Mouse (Mus musculus) urinary bladder, postnatal 4 days (tissue): ENCODE measurements around the gene Tmem107.

Source experiments
- DNase-seq, 2 experiments: peaks; one replicate each; pipeline ENCODE4 v3.0.0; 2021 to 2022; ENCODE audit warnings: low spot score in 2 of 2

Gene Tmem107

GRCm38 (mm10) chr11:69105796-69106195 is 35.2 kb downstream of the Tmem107 start:
- no peak for DNase-seq

GRCm38 (mm10) chr11:69106299-69106698 is 35.7 kb downstream of the Tmem107 start:
- DNase-seq, result no peak

DNA sequence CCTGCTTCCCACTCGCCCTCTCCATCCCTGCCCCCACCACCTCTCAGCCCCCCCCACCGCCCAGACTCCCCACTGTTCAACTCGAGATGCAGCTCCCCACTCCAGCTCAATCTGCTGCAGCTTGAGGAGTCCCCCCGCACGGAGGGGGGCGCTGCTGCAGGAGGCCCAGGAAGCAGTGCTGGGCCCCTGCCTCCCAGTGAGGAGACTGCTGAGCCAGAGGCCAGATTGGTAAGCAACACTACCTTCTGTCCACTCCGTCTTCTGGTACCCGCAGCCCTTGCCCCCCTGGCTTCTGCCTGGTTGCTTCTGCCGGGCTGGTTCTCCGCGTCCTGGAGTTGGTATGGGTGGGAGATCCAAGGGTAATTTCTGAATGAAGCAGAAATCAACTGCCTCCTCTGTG is 36.2 kb downstream of the Tmem107 start:
- DNase-seq, result no peak

DNA sequence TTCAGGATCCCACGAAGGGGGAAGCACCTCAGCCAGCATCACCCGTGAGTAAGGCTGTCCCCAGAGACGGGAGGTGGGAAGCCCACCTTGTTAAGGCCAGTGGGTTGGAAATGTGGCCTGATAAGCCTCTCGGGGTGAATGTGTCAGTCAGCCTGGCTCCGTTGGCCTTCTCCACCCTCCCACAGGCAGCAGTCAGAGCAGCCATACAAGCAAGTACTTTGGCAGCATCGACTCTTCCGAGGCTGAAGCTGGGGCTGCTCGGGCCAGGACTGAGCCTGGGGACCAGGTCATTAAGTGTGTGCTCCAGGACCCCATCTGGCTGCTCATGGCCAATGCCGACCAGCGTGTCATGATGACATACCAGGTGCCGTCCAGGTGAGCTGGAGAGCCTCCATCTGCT is 37.1 kb downstream of the Tmem107 start:
- no peak for DNase-seq

- no peak for DNase-seq
Observed at GRCm38 (mm10) chr11:69108223-69108622, 37.6 kb downstream of the Tmem107 start.

GRCm38 (mm10) chr11:69109032-69109900 is 38.7 kb downstream of the Tmem107 start:
- DNase-seq, result no peak

- DNase-seq, result peak; percentile 87 to 98
Observed at GRCm38 (mm10) chr11:69110319-69111046, 39.9 kb downstream of the Tmem107 start.

DNA sequence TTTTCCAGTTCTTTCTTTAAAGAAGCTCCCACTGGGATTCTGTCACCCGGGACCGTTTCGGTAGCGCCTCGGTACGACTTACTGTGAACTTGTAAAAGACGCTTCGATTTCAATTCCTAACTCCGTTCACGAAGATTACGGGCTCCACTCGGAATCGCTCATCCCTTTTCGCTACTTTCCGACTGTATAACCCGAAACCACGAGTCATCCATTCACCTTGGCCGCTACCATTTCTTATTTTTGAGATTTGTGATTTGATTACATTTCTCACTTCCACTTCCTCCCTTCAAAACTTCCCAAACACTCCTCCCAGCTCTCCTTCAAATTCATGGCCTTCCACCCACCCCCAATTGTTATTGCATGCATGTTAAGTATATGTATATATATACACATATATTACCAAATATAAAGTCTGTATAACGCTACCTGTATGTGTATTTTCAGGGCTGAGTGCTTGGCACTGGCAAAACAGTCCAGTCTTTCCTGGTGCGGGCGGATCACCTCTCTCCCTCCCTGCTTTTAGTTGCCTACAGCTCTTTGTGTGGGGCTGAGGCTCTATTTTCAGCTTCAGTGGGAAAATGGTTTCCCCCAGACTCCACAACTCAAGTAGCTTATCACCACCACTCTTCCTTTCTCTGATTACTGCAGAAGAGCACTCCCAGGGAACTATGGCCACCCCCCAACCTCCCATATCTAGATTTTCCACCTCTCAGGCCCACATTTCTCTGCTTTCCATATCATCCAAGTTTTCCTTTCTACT is 40.6 kb downstream of the Tmem107 start:
- DNase-seq, result no peak

GRCm38 (mm10) chr11:69111865-69112264 is 41.3 kb downstream of the Tmem107 start:
- no peak for DNase-seq

DNA sequence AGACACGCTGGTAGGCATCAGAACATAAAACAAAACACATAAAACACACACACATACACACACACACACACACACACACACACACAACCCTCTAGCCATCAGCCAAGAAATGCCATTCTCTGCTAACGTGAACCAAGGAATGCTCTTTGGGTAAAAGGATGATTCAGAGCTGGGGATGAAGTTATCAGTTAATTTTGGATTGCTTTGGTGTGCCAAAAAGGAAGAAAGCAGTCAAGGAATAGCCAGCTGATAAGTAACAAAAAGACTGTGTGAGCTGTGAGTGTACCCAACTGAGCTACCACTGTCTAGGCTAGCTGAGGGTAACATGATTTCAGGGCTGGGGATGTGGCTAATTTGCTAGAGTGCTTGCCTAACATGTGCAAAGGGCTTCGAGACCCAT is 43.4 kb downstream of the Tmem107 start:
- no peak for DNase-seq

- DNase-seq, result no peak
Observed at GRCm38 (mm10) chr11:69114621-69115020, 44.0 kb downstream of the Tmem107 start.

- DNase-seq, result no peak
Observed at GRCm38 (mm10) chr11:69116843-69117242, 46.2 kb downstream of the Tmem107 start.

- peak in 1 of 2 experiments; percentile 60 for DNase-seq
Observed at GRCm38 (mm10) chr11:69117737-69118695, 47.4 kb downstream of the Tmem107 start.

- DNase-seq, result peak; percentile 72 to 80
Observed at GRCm38 (mm10) chr11:69118765-69119164, 48.2 kb downstream of the Tmem107 start.

- no peak for DNase-seq
Observed at GRCm38 (mm10) chr11:69119446-69120155, 49.0 kb downstream of the Tmem107 start.

DNA sequence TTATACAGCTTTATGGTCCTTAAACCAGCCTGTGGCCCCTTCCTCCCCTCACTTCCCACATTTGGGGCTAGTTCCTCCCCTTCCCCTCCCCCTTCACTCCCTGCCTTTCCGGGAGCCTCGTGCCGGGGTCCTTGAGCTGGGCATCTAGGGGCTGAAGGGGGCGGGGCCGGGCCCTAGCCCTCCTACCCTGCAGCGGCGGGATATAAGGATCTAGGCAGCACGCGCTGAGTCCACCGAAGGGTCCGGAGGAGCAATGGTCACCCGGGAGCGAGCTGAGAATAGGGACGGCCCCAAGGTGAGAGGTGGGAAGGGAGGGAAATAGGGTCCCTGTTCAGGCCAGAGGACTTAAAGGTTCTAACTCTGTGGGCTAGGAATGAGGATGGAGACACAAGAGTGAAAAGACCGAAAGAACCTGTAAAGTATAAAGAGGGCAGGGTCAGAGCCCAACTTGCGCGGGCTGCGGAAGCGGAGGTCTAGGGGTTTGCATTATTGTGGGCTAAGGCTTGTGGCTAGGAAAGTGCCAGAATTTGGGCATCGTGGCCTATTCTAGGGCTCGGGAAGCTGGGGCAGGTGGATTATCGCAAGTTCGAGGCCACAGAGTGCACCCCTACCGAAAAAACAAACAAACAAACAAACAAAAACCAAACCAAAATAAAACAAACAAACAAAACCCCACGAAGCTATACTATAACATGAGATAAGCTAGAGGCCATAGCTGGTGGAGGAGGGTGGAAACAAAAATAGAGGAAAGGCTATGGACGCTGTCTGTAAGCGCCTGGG is 49.8 kb downstream of the Tmem107 start, which contains the start of gene Hes7:
Gene Hes7 (plus strand): TSS at position 184 of the 780 bp plus-strand sequence.
- no peak for DNase-seq

- no peak for DNase-seq
Observed at GRCm38 (mm10) chr11:69121001-69121740, 50.6 kb downstream of the Tmem107 start.

DNA sequence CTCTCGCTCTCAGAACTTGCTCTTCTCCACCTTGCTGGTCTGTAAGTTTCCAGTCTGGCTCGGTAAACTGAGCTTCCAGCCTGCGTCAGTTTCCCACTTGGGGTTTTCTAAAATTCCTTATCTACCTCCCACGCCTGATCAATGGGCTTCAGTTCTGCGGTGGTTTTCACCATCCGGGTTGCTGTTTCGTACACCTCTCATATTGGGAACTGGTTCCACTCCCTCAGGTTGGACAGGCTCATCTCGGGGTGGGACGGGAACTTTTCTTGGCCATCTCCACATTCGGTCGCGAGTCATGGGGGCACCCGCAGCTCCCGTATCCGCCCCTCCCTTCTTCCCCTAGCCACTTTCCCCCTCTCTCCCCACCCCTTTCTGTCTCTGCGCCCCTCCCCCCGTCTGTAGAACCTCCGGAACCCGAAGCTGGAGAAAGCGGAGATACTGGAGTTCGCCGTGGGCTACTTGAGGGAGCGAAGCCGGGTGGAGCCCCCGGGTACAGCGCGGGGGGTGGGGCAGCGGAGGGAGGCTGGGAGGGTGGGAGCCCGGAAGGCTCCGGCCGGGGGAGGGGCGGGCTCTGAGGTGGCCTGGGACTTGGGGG is 51.2 kb downstream of the Tmem107 start:
- no peak for DNase-seq
